Mouse (Mus musculus) heart, adult 10 weeks (tissue): Measurements from ENCODE around the gene Ctsm. TPM values are rescaled to one million over a fixed set of nuclear protein-coding genes. Genes with fewer than 3 reads are reported as not detected.

Experiments used
- polyA plus RNA-seq: library from polyadenylated mRNA; stranded (reverse); fragments of 350-450 nt; fragmentation: Illumina TruSeq; extraction: RNeasy Lipid Tissue Mini Kit (QIAGEN cat#74804); gene quantifications from one replicate; pipeline ENCODE4 v1.2.3, GENCODE M21; 2014; ENCODE audit warnings: low read depth, low replicate concordance

Ctsm gene
- polyA plus RNA-seq: not detected

GRCm38 (mm10) chr13:61541631-61542030 lies at the start of gene Ctsm:
Gene Ctsm, minus strand, starts transcription at chr13:61541839.

GRCm38 (mm10) chr13:61570027-61570426 lies 28.4 kb upstream of the Ctsm start, which contains the start of gene Cts3:
Gene Cts3, minus strand, starts transcription at chr13:61570127.

GRCm38 (mm10) chr13:61568074-61568473 lies 26.4 kb upstream of the Ctsm start, which contains the start of gene Gm49352:
Gene Gm49352, minus strand, starts transcription at chr13:61568174.

Other genes with a start within 250 kb of the Ctsm start
- not detected for gene Cts7, start 183.6 kb downstream of the Ctsm start, polyA plus RNA-seq
- not detected for gene Gm49352, start 26.3 kb upstream of the Ctsm start, polyA plus RNA-seq
- gene Cts3, start 28.3 kb upstream of the Ctsm start, polyA plus RNA-seq: not detected